Mouse (Mus musculus) CH12.LX (cell line): ENCODE data around the gene Hyal3. TPM values are rescaled to one million over a fixed set of nuclear protein-coding genes. Genes with fewer than 3 reads are reported as not detected.

Experiments
- DNase-seq: peaks from one replicate; pipeline ENCODE4 v3.0.0-alpha.2; 2013; ENCODE audit errors: extremely low read depth
- H3K27ac ChIP-seq: 2 replicates; pipeline ENCODE4 v1.5.1; 2012; ENCODE audit warnings: low read depth, mild to moderate bottlenecking, control low read depth, moderate library complexity; ENCODE audit not compliant: insufficient read depth
- H3K27me3 ChIP-seq: replicated peaks from 2 replicates; pipeline ENCODE3; 2012; ENCODE audit warnings: inconsistent platforms
- H3K36me3 ChIP-seq, 2 experiments: replicated peaks in 1 of 2; 2 replicates each; pipeline versions ENCODE3 to v1.6.1; 2012; ENCODE audit warnings: inconsistent platforms in 1 of 2, low read length in 1 of 2, mild to moderate bottlenecking in 1 of 2, mixed read lengths in 1 of 2, moderate library complexity in 1 of 2; ENCODE audit not compliant: control insufficient read depth in 1 of 2, insufficient read depth in 1 of 2
- H3K4me1 ChIP-seq, 2 experiments: 2 replicates each; pipeline ENCODE4 v1.6.1; 2012; ENCODE audit warnings: inconsistent platforms in 1 of 2, moderate library complexity in 1 of 2; ENCODE audit not compliant: insufficient read depth in 2 of 2, control insufficient read depth in 1 of 2
- H3K4me2 ChIP-seq: 2 replicates; pipeline ENCODE4 v1.6.1; 2012; ENCODE audit warnings: low read depth, mild to moderate bottlenecking, control low read depth; ENCODE audit not compliant: poor library complexity, insufficient read depth, severe bottlenecking
- H3K4me3 ChIP-seq, 3 experiments: fragments of 150-350 bp in 1 of 3; sonication (generic) in 1 of 3; replicated peaks in 1 of 3; 2 replicates each; pipeline versions ENCODE3 to v1.5.1; 2011 to 2012; ENCODE audit warnings: low read depth in 2 of 3, low read length in 2 of 3, mild to moderate bottlenecking in 2 of 3, moderate library complexity in 2 of 3, control low read depth in 1 of 3, improper control_type of control experiment in 1 of 3, inconsistent platforms in 1 of 3, mixed read lengths in 1 of 3; ENCODE audit not compliant: poor library complexity in 1 of 3
- H3K79me2 ChIP-seq: replicated peaks from 2 replicates; pipeline ENCODE4 v1.6.1; 2012; ENCODE audit warnings: mild to moderate bottlenecking, moderate library complexity; ENCODE audit not compliant: control insufficient read depth, poor library complexity, insufficient read depth, severe bottlenecking; ENCODE audit errors: extremely low read depth
- H3K9ac ChIP-seq: 2 replicates; pipeline ENCODE4 v1.6.1; 2012; ENCODE audit warnings: low read depth, mild to moderate bottlenecking, control low read depth, moderate library complexity; ENCODE audit not compliant: insufficient read depth
- H3K9me3 ChIP-seq: replicated peaks from 2 replicates; pipeline ENCODE3; 2012; ENCODE audit warnings: low read length, inconsistent platforms, mixed read lengths
- CHD2 ChIP-seq: IDR thresholded peaks from 2 replicates; pipeline ENCODE4 v1.6.1; 2011; ENCODE audit warnings: low read length, improper control_type of control experiment
- ELF1 ChIP-seq: IDR thresholded peaks from 2 replicates; pipeline ENCODE4 v1.6.1; 2014; ENCODE audit warnings: low read depth, mild to moderate bottlenecking, inconsistent platforms, low read length, improper control_type of control experiment
- EP300 ChIP-seq: IDR thresholded peaks from 2 replicates; pipeline ENCODE4 v1.6.1; 2011; ENCODE audit warnings: low read length, improper control_type of control experiment
- JUN ChIP-seq: IDR thresholded peaks from 2 replicates; pipeline ENCODE4 v1.6.1; 2011; ENCODE audit warnings: low read depth, mild to moderate bottlenecking, low read length, improper control_type of control experiment, moderate library complexity; ENCODE audit not compliant: insufficient read depth
- JUND ChIP-seq: conservative IDR thresholded peaks from 2 replicates; pipeline ENCODE4 v1.6.1; 2011; ENCODE audit warnings: low read depth, low read length, improper control_type of control experiment
- KAT2A ChIP-seq: IDR thresholded peaks from 2 replicates; pipeline ENCODE4 v1.6.1; 2012; ENCODE audit warnings: low read length, improper control_type of control experiment, inconsistent platforms; ENCODE audit not compliant: insufficient replicate concordance
- MAFK ChIP-seq: IDR thresholded peaks from 2 replicates; pipeline ENCODE4 v1.6.1; 2011; ENCODE audit warnings: low read length, improper control_type of control experiment; ENCODE audit not compliant: insufficient replicate concordance
- MAX ChIP-seq: IDR thresholded peaks from 2 replicates; pipeline ENCODE4 v1.6.1; 2011; ENCODE audit warnings: low read length, improper control_type of control experiment
- MAZ ChIP-seq: IDR thresholded peaks from 2 replicates; pipeline ENCODE4 v1.6.1; 2012; ENCODE audit warnings: low read depth, mild to moderate bottlenecking, inconsistent platforms, low read length, improper control_type of control experiment, moderate library complexity
- MXI1 ChIP-seq: IDR thresholded peaks from 2 replicates; pipeline ENCODE4 v1.6.1; 2011; ENCODE audit warnings: mild to moderate bottlenecking, low read depth, low read length, improper control_type of control experiment
- NELFE ChIP-seq: IDR thresholded peaks from 2 replicates; pipeline ENCODE4 v1.6.1; 2011; ENCODE audit warnings: low read depth, low read length, improper control_type of control experiment
- PAX5 ChIP-seq: IDR thresholded peaks from 2 replicates; pipeline ENCODE4 v1.6.1; 2012; ENCODE audit warnings: low read length, inconsistent platforms, mixed read lengths
- POLR2A ChIP-seq: IDR thresholded peaks from 2 replicates; pipeline ENCODE4 v1.6.1; 2011; ENCODE audit warnings: low read depth, mild to moderate bottlenecking, improper control_type of control experiment, low read length
- RCOR1 ChIP-seq: conservative IDR thresholded peaks from 2 replicates; pipeline ENCODE4 v1.6.1; 2012; ENCODE audit warnings: low read depth, mild to moderate bottlenecking, inconsistent platforms, low read length, improper control_type of control experiment
- SIN3A ChIP-seq: IDR thresholded peaks from 2 replicates; pipeline ENCODE4 v1.6.1; 2012; ENCODE audit warnings: low read length, improper control_type of control experiment, inconsistent platforms
- ZKSCAN1 ChIP-seq: IDR thresholded peaks from 2 replicates; pipeline ENCODE4 v1.6.1; 2012; ENCODE audit warnings: low read depth, inconsistent platforms, low read length, improper control_type of control experiment, borderline replicate concordance
- ZNF384 ChIP-seq: IDR thresholded peaks from 2 replicates; pipeline ENCODE4 v1.6.1; 2012; ENCODE audit warnings: low read depth, low read length, improper control_type of control experiment, inconsistent platforms
- dilution Hi-C: fragments of 300-500 bp; cut with MboI; formaldehyde crosslinking; loops from 2 replicates; pipeline ENCODE4 v1.14.3; 2020; ENCODE audit warnings: low sequenced_read_pairs; ENCODE audit not compliant: extremely low pct_unique_long_range_greater_than_20kb, extremely low pct_ligation_motif_present
- in situ Hi-C: fragments of 300-500 bp; cut with MboI; formaldehyde crosslinking; loops from 3 replicates; pipeline ENCODE4 v1.14.3; 2019; ENCODE audit warnings: low sequenced_read_pairs, low pct_ligation_motif_present, low pct_unique_long_range_greater_than_20kb, mixed read lengths
- polyA plus RNA-seq: library from polyadenylated mRNA; unstranded; fragments of >175 nt; gene quantifications from 2 replicates; pipeline ENCODE4 v1.2.1, GENCODE M21; 2012; ENCODE audit warnings: low read depth; ENCODE audit not compliant: insufficient read length
- total RNA-seq, 2 experiments: library from RNA; depleted of rRNA; stranded (reverse); fragments of 300-350 nt in 1 of 2; fragments of >200 nt in 1 of 2; gene quantifications; 2 replicates each; pipeline ENCODE4 v1.2.3; 2012 to 2014

The Hyal3 gene
- total and polyA plus RNA-seq, 3 experiments, result 0.12 to 0.21 (median 0.13) TPM

GRCm38 (mm10) chr9:107630576-107630975 lies 50.0 kb downstream of the Hyal3 start:
- dilution Hi-C loops, result no loop called here
- Histone ChIP-seq H3K4me2 (no peak overlapping the region), H3K9me3 (no peaks in the 10 kb centered on the region), H3K27ac (no peak overlapping the region; the same call in 1 of the 2 replicates), H3K4me3 (no peak overlapping the region), H3K79me2 (peaks cover 81% of the 10 kb centered on the region), H3K27me3 (no peaks in the 10 kb centered on the region), H3K9ac (peak overlapping the region; percentile 39; the same call in 1 of the 2 replicates), H3K4me1 (peaks cover 26 to 69% of the 10 kb centered on the region in 2 experiments), H3K36me3 (peaks cover 17 to 52% of the 10 kb centered on the region in 2 experiments)
- in situ Hi-C loops, result no loop called here
- no peak for DNase-seq
- TF ChIP-seq PAX5 (no peak), MAFK (no peak), EP300 (no peak), MAZ (no peak), MAX (no peak), RCOR1 (no peak), ZKSCAN1 (no peak), ELF1 (no peak), ZNF384 (no peak)

DNA sequence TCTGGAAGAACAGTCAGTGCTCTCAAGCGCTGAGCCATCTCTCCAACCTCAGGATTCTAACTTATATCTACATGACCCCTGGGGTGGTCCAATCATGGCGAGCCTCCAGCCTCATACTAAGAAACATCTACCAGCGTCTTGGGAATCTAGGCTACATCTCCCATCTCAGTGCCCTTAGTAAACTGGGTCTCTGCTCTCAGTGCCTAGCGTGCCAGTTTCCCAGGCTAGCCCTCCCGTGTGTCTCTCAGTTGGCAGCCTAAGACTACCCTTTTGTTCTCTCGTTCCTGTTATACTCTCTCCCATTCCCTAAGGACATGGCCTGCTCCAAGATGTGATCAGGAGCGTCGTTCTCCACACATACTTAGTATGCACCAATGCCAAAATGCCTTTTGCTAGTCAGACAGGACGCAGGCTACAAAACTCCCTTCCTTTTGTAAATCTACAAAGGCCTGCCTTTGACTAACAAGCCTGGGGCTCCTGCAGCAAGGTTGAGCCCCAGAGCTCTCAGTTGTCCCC lies 50.8 kb downstream of the Hyal3 start:
- in situ Hi-C loops, result no loop called here

DNA sequence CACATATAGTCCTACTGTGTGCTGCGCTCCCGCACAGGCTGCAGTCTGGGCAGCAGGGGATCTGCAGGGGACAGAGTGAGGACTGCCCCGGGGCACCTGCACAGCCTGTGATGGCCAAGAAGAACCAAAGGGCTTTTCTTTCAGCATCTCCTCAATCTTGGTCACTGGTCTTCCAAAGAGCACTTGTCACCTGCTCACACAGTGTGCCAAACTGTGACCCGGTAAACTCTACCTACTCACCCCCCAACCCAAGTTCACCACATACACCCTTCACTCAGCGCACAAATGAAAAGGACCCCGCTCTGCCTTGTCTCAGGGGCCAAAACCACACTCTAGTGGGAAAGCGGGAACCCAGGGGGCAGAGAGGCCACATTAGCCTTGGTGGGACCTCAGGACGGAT lies 51.2 kb downstream of the Hyal3 start:
- Histone ChIP-seq H3K79me2 (peaks cover 73% of the 10 kb centered on the region), H3K4me2 (no peak overlapping the region), H3K27ac (no peak overlapping the region), H3K4me1 (peaks cover 23 to 63% of the 10 kb centered on the region in 2 experiments), H3K9ac (no peak overlapping the region), H3K36me3 (peaks cover 12 to 41% of the 10 kb centered on the region in 2 experiments), H3K9me3 (no peaks in the 10 kb centered on the region), H3K4me3 (no peak overlapping the region), H3K27me3 (no peaks in the 10 kb centered on the region)
- no peak for DNase-seq
- dilution Hi-C loops, result no loop called here
- TF ChIP-seq JUN, result no peak
- TF ChIP-seq ZKSCAN1, result peak; percentile 45; the same call in 1 of the 2 replicates
- in situ Hi-C loops, result no loop called here

More for the DNA sequence above, 50.8 kb downstream of the Hyal3 start:
- H3K9ac ChIP-seq, result no peak overlapping the region
- peaks cover 26 to 68% of the 10 kb centered on the region in 2 experiments for H3K4me1 ChIP-seq
- no peaks in the 10 kb centered on the region for H3K27me3 ChIP-seq
- no peak overlapping the region for H3K4me2 ChIP-seq
- H3K4me3 ChIP-seq, result no peak overlapping the region
- H3K79me2 ChIP-seq, result peaks cover 77% of the 10 kb centered on the region
- no peak for TF ChIP-seq NELFE
- no peak for TF ChIP-seq ELF1
- no peak for TF ChIP-seq POLR2A
- no peak for TF ChIP-seq SIN3A
- no peak for TF ChIP-seq JUND
- TF ChIP-seq CHD2, result no peak
- no peak for TF ChIP-seq KAT2A
- TF ChIP-seq MXI1, result no peak
- TF ChIP-seq, all 38 proteins: peak for 0
- Histone ChIP-seq H3K9me3 (no peaks in the 10 kb centered on the region), H3K36me3 (peaks cover 12 to 44% of the 10 kb centered on the region in 2 experiments), H3K27ac (no peak overlapping the region)
- dilution Hi-C loops, result no loop called here
- DNase-seq, result no peak
